Mouse (Mus musculus) natural killer cell, adult 2 months (primary cell): ENCODE measurements around the gene Ankrd55.
"Not testable (repeated sequence)": the region's sequence is repeated elsewhere in the genome, so short reads cannot be mapped to it uniquely, and the experiment has no call there.

Experiments
- DNase-seq, 2 experiments: peaks; one replicate each; pipeline ENCODE4 v3.0.0; 2022; ENCODE audit warnings: low spot score in 2 of 2

The Ankrd55 gene

DNA sequence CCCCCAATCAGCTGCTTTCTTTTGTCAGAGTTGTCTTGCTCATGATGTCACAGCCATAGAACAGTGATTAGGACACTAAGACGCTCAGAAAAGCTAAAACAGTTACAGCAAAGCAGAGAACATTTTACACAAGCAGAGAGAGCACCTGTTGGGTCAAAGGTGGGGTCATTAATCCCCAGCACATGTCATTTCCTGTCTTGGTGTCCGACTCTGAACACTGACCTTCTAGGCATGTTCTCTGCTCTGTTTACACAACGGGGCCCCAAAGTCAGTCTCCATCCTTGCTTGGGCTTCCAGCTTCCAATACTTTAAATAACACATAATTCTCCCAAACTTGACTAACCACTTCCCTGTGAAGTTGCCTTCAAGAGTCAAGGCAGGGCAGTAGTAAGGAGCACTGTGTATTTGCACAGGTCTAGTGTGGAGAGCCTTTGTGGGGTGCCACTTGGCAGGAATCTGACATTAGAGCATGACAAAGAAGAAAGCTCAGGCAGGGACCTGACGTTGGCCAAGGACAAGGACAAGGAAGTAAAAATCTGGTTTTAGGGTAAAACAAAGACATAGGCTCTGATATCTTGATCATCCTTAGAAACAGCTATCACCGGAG, 123.1 kb downstream of the Ankrd55 start:
- DNase-seq: no peak

DNA sequence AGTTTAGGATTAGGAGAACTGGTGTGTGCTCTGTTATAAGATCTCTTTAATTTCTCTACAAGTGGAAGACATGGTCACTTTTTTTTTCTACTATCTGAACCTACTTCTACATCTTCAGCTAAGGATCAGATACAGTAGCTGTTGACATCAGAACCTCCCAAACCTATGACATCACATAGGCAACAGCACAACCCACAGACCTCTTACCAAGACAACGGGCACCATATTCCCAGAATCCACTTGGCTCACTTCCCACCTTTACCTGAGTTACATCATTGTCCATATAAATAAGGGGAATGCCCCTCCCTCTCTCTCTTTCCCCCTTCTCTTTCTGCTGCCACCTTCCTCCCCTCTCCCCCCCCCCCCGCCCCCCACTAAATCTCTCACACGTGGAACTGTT, 124.0 kb downstream of the Ankrd55 start:
- DNase-seq: no peak

- DNase-seq: no peak
Measured at GRCm38 (mm10) chr13:112412824-112413223, 124.6 kb downstream of the Ankrd55 start.

GRCm38 (mm10) chr13:112413611-112414010, 125.4 kb downstream of the Ankrd55 start:
- no peak for DNase-seq

GRCm38 (mm10) chr13:112415896-112416295, 127.6 kb downstream of the Ankrd55 start:
- DNase-seq: no peak

DNA sequence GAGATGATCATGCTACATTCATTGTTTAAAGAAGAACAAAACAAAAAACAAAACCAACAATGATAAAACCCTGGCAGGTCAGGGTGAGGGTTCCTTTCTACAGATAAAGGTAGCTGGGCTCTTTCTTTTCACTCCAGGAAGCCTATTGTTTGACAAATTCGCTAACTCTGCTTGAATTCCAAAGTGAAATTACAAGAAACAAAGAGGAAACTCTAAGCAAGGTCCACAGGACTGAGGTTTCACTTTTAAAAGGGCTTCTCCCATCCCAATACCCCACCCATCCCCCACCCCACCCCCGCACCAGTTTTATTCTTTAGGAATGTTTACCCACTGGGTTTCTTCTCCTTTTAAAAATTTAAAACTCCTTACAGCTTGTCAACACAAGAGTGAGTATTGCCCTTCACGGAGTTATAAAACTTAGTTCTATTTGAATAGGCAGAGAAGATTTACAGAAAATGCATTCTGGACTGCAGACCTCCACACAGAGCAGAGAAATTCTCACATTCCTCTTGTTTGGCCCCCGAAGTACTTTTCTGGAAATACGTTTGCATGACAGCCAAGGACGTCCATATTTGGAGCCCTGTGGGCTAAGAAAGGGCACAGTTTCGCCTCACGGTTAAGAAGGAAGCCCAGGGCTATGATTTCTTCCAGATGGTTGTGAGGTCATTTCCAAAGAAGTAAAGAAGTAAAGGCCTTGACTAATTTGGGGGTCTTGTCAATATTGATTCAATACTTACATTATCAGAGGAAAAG, 128.3 kb downstream of the Ankrd55 start:
- no peak for DNase-seq

DNA sequence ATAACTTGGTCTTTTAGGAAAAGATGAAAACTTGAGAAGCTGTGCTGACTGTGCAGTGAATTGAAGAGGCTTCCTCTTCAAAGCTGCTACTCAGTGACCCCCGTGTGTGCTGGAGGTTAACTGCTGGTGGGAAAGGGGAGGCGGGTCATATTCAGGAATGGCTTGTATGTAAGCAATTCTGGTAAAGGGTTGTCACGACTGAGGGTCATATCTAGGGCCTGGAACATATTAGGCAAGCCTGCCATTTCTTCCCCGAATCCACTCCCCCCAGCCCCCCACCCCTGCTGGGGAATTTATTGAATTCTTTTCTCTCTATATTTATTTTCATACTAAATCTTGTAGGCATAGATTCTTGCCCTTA, 128.9 kb downstream of the Ankrd55 start:
- no peak for DNase-seq

DNA sequence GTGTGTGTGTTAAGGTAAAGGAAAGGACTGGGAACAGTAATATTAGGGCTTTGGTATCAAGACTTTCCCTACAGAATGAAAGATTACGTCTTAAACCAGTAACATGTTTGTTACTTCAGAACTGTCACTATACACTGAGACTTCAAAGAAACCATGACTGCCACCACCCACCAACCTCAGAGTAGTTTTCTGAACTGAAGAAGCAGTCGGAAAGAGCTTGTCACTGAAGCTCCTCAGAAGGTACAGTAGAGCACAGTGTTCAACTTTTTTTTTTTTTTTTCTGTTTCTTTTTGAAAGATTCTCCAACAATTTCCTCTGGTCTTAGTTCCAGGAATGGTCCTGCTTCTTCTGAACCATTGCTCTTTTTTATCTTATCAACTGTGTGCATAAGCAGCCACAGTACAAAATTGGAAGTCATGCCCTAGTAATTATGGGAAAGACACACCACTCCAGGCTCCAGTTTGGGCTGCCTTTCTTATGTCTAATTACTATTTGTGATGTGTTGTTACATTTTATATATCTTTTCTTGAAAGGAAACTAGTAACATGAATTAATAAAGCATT, 129.7 kb downstream of the Ankrd55 start:
- DNase-seq: peak in 1 of 2 experiments; percentile 33

- DNase-seq: peak in 1 of 2 experiments; percentile 23
Measured at GRCm38 (mm10) chr13:112418595-112418994, 130.3 kb downstream of the Ankrd55 start.

DNA sequence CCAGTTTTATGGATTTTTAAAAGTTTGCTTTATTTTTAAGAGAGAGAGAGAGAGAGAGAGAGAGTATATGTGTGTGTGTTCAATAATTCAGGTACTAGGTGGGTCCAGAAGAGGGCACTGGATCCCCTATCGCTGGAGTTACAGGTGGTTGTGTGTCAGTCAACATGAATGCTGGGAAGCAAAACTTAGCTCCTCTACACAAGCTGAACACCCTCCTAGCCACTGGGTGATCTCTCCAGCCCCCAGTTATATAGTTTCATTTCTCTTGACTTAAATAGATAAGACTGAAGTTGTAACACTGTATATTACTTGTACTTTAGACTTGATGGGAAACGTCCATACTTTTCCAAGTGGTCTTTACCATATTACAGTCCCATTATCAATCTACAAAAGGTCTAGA, 136.0 kb downstream of the Ankrd55 start:
- peak in 1 of 2 experiments; percentile 34 for DNase-seq

- DNase-seq: peak; percentile 31 to 44
Measured at GRCm38 (mm10) chr13:112424635-112425034, 136.4 kb downstream of the Ankrd55 start.

GRCm38 (mm10) chr13:112425181-112425654, 137.0 kb downstream of the Ankrd55 start:
- peak; percentile 20 to 29 for DNase-seq

GRCm38 (mm10) chr13:112426265-112427135, 138.2 kb downstream of the Ankrd55 start:
- DNase-seq: no peak

GRCm38 (mm10) chr13:112427136-112427470, 138.9 kb downstream of the Ankrd55 start:
- DNase-seq: not testable (repeated sequence)

DNA sequence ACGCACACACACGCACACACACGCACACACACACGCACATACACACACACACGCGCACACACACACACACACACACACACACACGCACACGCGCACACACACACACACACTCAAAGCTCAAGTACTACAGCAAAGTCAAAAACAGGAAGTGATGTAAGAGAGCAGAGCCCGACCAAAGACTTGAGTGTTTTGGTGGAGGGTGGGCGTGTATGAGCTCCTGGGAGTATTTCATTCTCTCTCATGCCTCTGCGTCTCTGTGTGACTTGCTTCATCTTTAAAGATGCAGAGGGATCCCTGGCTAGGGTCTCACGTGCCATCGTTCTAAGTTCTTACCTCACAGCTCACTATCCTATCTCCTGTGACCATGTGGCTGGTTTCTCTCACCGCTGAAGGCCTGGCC, 139.3 kb downstream of the Ankrd55 start:
- peak; percentile 41 to 72 for DNase-seq

DNA sequence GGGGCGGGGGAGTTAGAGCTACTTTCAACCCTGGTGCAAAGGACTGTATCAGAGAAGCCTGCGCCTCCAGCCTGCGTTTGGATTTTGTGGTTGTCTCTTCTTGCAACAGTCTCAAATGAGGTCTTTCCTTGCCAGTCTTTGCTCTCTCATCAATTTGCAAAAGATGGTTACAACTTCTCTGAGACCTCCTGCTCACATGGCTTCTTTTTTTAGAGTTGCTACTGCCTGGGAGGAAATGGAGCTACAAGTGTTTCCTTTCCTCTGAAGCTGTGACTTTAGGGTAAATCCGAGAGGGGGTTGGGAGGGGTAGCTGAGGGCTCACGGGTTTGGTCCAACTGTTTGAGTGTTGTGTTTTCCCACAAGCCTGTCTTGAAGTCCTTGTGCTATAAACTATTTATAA, 145.0 kb downstream of the Ankrd55 start:
- DNase-seq: peak; percentile 40 to 54
